Mouse (Mus musculus) small intestine, adult 10 weeks (tissue): ENCODE measurements around the gene Ifrd1. TPM values are rescaled to one million over a fixed set of nuclear protein-coding genes. Genes with fewer than 3 reads are reported as not detected.

Experiments
- polyA plus RNA-seq: library from polyadenylated mRNA; stranded (reverse); fragments of 350-450 nt; fragmentation: Illumina TruSeq; extraction: RNeasy Lipid Tissue Mini Kit (QIAGEN cat#74804); gene quantifications from one replicate; pipeline ENCODE4 v1.2.3, GENCODE M21; 2014; ENCODE audit warnings: low replicate concordance

Gene Ifrd1
- polyA plus RNA-seq: 548 TPM

DNA sequence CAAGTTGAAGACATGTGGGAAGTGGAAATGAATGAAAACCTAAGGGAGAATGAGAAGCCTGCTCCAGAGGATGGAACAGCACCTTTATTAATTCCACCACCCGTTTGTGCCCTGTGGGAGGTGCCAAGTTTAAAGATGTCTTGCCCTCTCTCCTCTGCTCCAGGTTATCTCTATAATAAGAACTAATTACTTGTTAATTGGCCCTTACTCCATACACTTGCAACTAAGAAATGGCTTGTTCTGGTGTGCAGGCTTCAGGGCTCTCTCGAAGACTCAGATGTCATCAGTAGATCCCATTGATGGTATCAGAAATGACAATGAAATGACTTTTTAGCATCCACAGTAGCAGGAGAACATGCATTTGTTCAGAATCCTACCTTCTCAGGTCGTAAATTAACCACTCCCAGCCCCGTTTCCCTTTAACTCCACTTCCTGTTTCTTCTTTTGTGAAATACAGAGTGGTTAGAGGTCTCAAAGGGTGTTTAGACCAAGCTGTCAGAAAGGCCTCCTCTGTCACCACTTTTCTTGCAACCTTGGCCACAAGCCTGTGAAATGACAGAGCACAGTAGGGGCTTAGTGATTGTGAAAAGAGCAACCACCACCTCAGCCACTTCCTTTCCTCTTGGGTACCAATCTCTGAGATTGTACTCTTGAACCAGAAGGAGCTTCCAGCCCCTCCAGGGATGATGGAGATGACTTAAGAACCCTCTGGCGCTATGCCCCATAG, at the start of gene Ifrd1:
Ifrd1 (minus strand) TSS at position 51 of the 727 bp plus-strand sequence.

DNA sequence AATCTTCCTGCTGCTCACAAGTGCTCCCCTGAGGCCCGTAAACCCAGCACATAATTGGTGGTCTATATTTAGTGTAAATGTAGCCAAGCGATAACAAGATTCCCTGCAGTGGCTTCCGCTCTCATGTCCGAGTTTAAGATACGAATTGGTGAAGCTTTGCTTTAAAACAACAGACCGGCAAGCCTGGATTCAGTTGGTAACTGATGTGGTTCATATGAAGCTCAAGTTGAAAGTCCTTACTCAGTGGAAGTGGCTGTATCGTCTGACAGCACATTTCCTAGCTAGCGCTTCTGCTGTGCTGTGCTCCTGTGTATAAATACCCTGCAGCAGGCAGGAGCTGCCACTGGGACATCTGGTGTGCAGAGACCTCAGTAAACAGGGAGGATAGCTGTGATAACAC, 49.0 kb downstream of the Ifrd1 start, which contains the start of gene Lsmem1:
Lsmem1 (minus strand) TSS at position 189 of the 400 bp plus-strand sequence.

Other genes starting within 250 kb of the Ifrd1 start
- gene Arl4a, start 210.5 kb downstream of the Ifrd1 start, polyA plus RNA-seq: 234 TPM
- gene Scin, start 114.3 kb downstream of the Ifrd1 start, polyA plus RNA-seq: 129 TPM
- gene Lsmem1, start 49.0 kb downstream of the Ifrd1 start, polyA plus RNA-seq: not detected
- 53.9 TPM for gene Zfp277, start 197.4 kb upstream of the Ifrd1 start, polyA plus RNA-seq
- 3.3 TPM for gene Dock4, start 197.4 kb upstream of the Ifrd1 start, polyA plus RNA-seq